In the genomic region with DNA sequence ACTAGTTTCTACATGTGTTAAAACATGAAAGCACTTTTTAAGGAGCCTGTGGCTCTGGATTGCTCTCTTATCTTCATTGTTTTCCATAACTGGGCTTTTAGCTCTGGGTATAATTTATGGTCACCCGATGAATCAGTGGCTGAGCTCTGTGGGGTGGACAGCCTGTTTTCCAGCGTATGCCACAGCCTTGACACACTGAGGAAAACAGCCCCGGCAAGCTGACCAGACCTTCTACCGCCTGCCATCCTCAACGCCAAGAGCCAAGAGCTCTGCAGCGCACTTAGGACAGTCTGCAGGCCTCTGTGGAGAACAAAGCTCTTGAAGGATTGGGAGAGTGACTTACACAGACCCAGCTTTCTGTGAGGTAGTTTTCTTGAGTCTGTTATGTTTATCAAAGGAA, we compare ENCODE assay signal across 21 mouse cellular contexts. TPM values are rescaled to one million over a fixed set of nuclear protein-coding genes. Genes with fewer than 3 reads are reported as not detected.
A peak's percentile ranks its signal among the peaks of the same experiment; 100 is the strongest.
DNase-seq lines count a peak whose midpoint lies in the region; ATAC-seq and TF ChIP-seq lines count a peak whose summit lies in the region.
"Had no signal": no experiment of that assay in that cellular context is flagged by ENCODE, and none has a peak within 500 bp of the region (broad histone marks: within the 10 kb centered on the region; RNA-seq: fewer than 3 reads in every experiment).

No protein-coding gene starts in this region.

- 68% methylated on average over 6 of the region's 6 CpGs for WGBS in lung, embryonic 14.5 days

- no peak overlapping the region for H3ac ChIP-seq in myocyte (ENCODE audit: control insufficient read depth, insufficient read length)

- H3K27ac ChIP-seq in lung, embryonic 14.5 days (ENCODE audit: low read depth): peak overlapping the region; percentile 26; the same call in 1 of the 2 replicates
- H3K27ac ChIP-seq: forebrain, embryonic 10.5 days; heart, embryonic 13.5 days; liver, embryonic 14.5 days had no signal

- TF ChIP-seq POLR2A in myocyte (IDR thresholded peaks at IDR 0.05; ENCODE audit: insufficient read length, low read depth): no peak

- no peaks in the 10 kb centered on the region for H3K79me2 ChIP-seq in myocyte (ENCODE audit: control insufficient read depth, insufficient read depth)

- no peak overlapping the region for H3K4me3 ChIP-seq in lung, embryonic 14.5 days (ENCODE audit: low read depth, low read length)
- H3K4me3 ChIP-seq in myocyte: no peak overlapping the region
- H3K4me3 ChIP-seq: forebrain, embryonic 10.5 days; heart, embryonic 13.5 days had no signal

- no peaks in the 10 kb centered on the region for H3K4me1 ChIP-seq in lung, embryonic 14.5 days (ENCODE audit: insufficient read depth)
- H3K4me1 ChIP-seq: forebrain, embryonic 10.5 days had no signal

- H3K9ac ChIP-seq in lung, embryonic 14.5 days: no peak overlapping the region
- H3K9ac ChIP-seq: forebrain, postnatal 0 days; heart, embryonic 13.5 days; liver, embryonic 14.5 days had no signal

- no peak overlapping the region for H3K4me2 ChIP-seq in lung, embryonic 14.5 days
- H3K4me2 ChIP-seq in myocyte (ENCODE audit: low read depth): peak overlapping the region; percentile 34
- H3K4me2 ChIP-seq: heart, embryonic 13.5 days had no signal

- no peak for ATAC-seq in cerebellum, adult (ENCODE audit: insufficient number of reproducible peaks, low FRiP score, low TSS enrichment)
- ATAC-seq in lung, embryonic 14.5 days (ENCODE audit: insufficient read depth): no peak
- no peak for ATAC-seq in granulocyte monocyte progenitor cell, adult 5-6 weeks (replicated peaks; ENCODE audit: poor library complexity, severe bottlenecking)
- ATAC-seq: forebrain, postnatal 0 days; hindbrain, embryonic 16.5 days; intestine, postnatal 0 days; lung, postnatal 0 days had no signal

- H3K36me3 ChIP-seq in lung, embryonic 14.5 days (ENCODE audit: insufficient read depth): 0 out of 2 replicates have a peak, but pooled peaks cover 9% of the 10 kb centered on the region
- H3K36me3 ChIP-seq in myocyte (ENCODE audit: control insufficient read depth, insufficient read depth): no peaks in the 10 kb centered on the region

- no peaks in the 10 kb centered on the region for H3K27me3 ChIP-seq in lung, embryonic 14.5 days (ENCODE audit: insufficient read depth, low read length)
- H3K27me3 ChIP-seq in myocyte (ENCODE audit: control insufficient read depth, insufficient read depth, insufficient read length): no peaks in the 10 kb centered on the region
- H3K27me3 ChIP-seq: CH12.LX; heart, embryonic 13.5 days had no signal

- H3K9me3 ChIP-seq in lung, embryonic 14.5 days (ENCODE audit: low read depth, low read length): no peaks in the 10 kb centered on the region
- H3K9me3 ChIP-seq: forebrain, embryonic 10.5 days; heart, embryonic 13.5 days had no signal

- DNase-seq in cerebellum, adult 9-10 months: peak; percentile 43
- DNase-seq in lung, embryonic 14.5 days: no peak
- no peak for DNase-seq in lung, postnatal 4 days
- DNase-seq in adrenal gland, adult 8-10 months: peak; percentile 82
- no peak for DNase-seq in layer of hippocampus, adult 8-10 months (ENCODE audit: low spot score in 2 of 2)
- DNase-seq: forebrain, postnatal 0 days; gastrocnemius, postnatal 10 days; heart, adult 18-20 months; heart, postnatal 36 days; midbrain, embryonic 14.5 days; retina, postnatal 1 day had no signal

- no peak for TF ChIP-seq CTCF in lung, embryonic 14.5 days (IDR thresholded peaks at IDR 0.05; ENCODE audit: low read depth)

TF ChIP-seq in myocyte, 11 proteins besides CTCF, POLR2A, EP300 and RAD21:
- TF ChIP-seq TCF12 (IDR thresholded peaks at IDR 0.05; ENCODE audit: insufficient read depth, poor library complexity, severe bottlenecking): no peak
- TF ChIP-seq E2F4 (IDR thresholded peaks at IDR 0.05; ENCODE audit: insufficient read depth): no peak
- no peak for TF ChIP-seq CEBPB (IDR thresholded peaks at IDR 0.05; ENCODE audit: insufficient read depth, poor library complexity, severe bottlenecking)
- TF ChIP-seq REST (IDR thresholded peaks at IDR 0.05; ENCODE audit: insufficient read depth, insufficient read length): no peak

RNA-seq across cellular contexts. Expression of a gene that starts 17.4 kb away (rescaled TPM):
- 123 and 127 TPM in 2 replicates for polyA plus RNA-seq in lung, embryonic 14.5 days (2014; fragmentation: Nextera tagmentation; extraction: Ambion mirVana)
- 100 to 1,000 TPM in 2 of 4 experiments, 10 to 100 TPM in 2; 96.7 to 117 (median 108) TPM for total RNA-seq in adrenal gland, adult 8-10 months (2022)
- 92.4 TPM for polyA plus RNA-seq in myocyte (2012; fragmentation: generic; extraction: Trizol)
- 135 and 160 TPM in 2 replicates for total RNA-seq in granulocyte monocyte progenitor cell, adult 5-6 weeks (2014; fragmentation: Nextera tagmentation)
- total RNA-seq in granulocyte monocyte progenitor cell, adult 5-6 weeks (2017): 133 and 146 TPM in 2 replicates
- total RNA-seq in layer of hippocampus, adult 8-10 months (2022): 10 to 100 TPM; 65.2 to 70.8 (median 66.7) TPM

RNA-seq across cellular contexts. Expression of a gene that starts 17.9 kb away (rescaled TPM):
- polyA plus RNA-seq in lung, embryonic 14.5 days (2014; fragmentation: Nextera tagmentation; extraction: Ambion mirVana): 19.3 and 19.9 TPM in 2 replicates
- total RNA-seq in adrenal gland, adult 8-10 months (2022): 10 to 100 TPM; 10.1 to 14.4 (median 12.9) TPM
- 2.2 TPM for polyA plus RNA-seq in myocyte (2012; fragmentation: generic; extraction: Trizol)
- 7.9 and 8.9 TPM in 2 replicates for total RNA-seq in granulocyte monocyte progenitor cell, adult 5-6 weeks (2014; fragmentation: Nextera tagmentation)
- total RNA-seq in granulocyte monocyte progenitor cell, adult 5-6 weeks (2017): 5.6 and 11.3 TPM in 2 replicates
- total RNA-seq in layer of hippocampus, adult 8-10 months (2022): 1 to 10 TPM; 5.8 to 7.2 (median 6.5) TPM

Comparison
In these comparisons a context has a peak if more than half of its experiments do, and no peak if none do; other contexts are left out.
1. DNase-seq: peak in cerebellum, adult 9-10 months (single experiment) and adrenal gland, adult 8-10 months (single experiment); none in lung, embryonic 14.5 days (single experiment), lung, postnatal 4 days (0 of 2) and layer of hippocampus, adult 8-10 months (0 of 2).